Mouse (Mus musculus) skeletal muscle tissue, adult 2 months (tissue): Measurements from ENCODE around the gene Znfx1.

Experiments
- DNase-seq: peaks from one replicate; pipeline ENCODE4 v3.0.0-alpha.2; 2012; ENCODE audit warnings: low read depth, low spot score

Gene Znfx1

GRCm38 (mm10) chr2:167062965-167063880, at the start of gene Znfx1:
TSS of gene Znfx1 (minus strand) at chr2:167063015.
- peak; percentile 96 for DNase-seq

DNA sequence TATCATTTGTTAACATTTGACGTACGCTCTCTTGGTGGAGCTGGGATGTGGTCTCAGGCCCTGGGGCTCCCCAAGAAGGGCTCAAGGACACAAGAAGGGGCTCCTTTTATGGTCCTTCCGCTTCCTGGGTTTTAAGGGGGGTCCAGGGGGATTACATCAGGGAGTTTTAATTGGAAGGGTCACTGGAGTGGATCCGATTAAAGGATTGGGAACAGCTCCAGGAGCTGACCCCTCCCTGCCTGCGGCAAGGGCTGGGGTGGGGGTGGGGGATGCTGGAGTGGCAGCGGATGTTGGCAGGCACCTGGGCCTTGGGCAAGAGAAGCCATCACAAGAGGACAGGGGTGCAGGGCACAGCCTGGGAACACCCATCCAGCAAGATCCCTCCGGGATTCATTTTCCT, 49.4 kb upstream of the Znfx1 start:
- no peak for DNase-seq

- DNase-seq, result no peak
Measured at GRCm38 (mm10) chr2:167109506-167109905, 46.7 kb upstream of the Znfx1 start.

DNA sequence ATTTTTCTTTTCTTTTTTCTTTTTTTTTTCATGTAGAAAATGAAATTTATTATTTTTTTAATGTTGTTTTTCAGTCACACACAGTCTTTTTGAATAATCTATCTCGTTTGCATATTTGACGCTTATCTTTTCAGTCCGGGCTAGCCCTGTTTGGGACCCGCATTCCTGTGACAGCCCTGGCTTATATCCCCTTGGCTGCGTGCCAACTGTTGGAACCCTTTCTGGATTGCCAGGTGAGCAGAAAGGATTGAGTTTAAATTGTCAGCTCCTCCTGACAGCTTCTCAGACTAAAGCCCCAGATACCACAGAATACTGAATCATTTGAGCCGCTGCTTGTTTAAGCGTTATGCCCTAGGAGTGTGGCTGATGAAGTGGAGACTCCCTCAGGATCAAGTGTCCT, 40.7 kb upstream of the Znfx1 start:
- no peak for DNase-seq

DNA sequence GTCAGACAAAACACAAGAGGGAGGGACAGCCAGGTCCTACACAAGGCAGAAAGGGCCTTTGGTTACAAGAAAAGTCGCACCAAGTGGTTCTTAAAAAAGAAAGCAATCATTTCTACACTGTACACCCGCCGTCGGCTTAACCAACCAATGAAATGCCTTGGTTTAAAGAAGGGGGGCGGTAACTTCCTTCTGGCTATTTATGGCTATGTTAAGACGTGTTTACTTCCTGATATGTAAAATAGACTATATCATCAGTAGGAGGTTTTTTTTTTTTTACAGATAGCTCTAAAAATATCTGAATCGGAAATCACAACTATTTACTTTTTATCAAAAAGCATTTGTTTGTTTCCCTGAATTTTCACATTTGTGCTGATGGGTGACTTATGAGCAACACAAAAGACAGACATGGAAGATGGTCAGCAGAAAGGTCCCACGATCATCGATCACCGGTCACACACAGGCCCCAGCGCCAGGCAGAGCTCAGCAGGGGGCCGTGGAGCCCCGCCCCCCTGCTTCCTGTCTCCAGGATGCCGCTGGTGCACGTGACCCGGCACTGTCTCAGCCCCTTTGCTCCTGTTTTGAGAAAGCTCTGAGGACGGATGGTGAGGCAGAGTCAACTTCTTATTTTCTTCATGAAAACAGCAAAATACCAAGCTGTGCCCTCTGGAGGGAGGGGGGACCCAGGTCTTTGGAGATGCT, 39.1 kb upstream of the Znfx1 start:
- no peak for DNase-seq

GRCm38 (mm10) chr2:167094688-167095087, 31.9 kb upstream of the Znfx1 start:
- no peak for DNase-seq

DNA sequence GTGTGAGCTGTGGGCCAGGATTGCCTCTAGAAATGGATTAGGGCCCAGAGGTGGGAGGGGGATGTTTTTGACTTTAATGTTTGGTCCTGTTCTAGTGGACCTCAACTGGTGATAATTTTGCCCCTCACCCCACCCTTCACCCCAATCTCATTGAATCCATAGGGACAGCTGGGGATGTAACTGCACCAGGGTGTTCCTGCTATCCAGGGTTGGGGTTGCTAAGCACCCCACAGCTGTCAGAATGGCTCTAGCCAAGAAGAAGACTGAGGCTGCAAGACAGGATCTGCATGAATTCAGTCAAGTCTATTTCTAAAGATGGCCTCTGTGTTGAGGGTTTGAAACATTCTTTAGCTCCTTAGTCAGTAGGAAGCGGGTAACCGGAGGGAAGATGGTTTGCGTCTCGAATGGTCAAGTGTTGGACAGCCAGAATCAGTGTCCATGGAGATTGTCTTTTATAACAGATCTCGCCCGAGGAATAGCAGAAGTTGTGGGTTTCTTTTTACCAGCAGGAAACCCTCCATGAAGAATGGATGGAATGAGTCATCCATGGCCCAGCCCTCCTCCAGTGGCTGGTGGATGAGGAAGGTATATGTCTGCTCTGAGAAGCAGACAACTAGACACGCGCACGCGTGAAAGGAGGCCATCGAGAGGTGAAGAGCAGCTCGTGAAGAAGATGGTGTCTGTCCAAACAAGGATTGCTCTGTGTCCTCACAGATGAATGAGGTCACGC, 30.5 kb upstream of the Znfx1 start:
- peak; percentile 30 for DNase-seq

GRCm38 (mm10) chr2:167090271-167090670, 27.5 kb upstream of the Znfx1 start:
- no peak for DNase-seq

DNA sequence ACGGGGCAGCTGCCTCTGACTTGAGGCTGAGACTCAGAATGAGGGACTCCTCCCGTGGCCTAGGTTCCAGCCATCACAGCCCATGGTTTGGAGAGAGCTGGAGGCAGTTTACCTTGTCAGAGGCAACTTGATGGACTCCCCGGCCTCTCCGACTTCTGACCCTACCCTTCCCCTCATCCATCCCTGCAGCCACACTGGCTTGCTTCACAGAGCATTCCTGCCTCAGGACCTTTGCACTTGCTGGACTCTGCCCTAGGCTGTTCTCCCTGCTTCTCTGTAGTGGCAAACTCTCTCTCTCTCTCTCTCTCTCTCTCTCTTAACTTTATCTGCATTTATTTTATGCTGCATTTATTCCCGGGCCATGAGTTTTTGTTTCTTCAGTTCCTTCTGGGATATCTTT, 24.0 kb upstream of the Znfx1 start:
- no peak for DNase-seq

- no peak for DNase-seq
Measured at GRCm38 (mm10) chr2:167086092-167086491, 23.3 kb upstream of the Znfx1 start.

DNA sequence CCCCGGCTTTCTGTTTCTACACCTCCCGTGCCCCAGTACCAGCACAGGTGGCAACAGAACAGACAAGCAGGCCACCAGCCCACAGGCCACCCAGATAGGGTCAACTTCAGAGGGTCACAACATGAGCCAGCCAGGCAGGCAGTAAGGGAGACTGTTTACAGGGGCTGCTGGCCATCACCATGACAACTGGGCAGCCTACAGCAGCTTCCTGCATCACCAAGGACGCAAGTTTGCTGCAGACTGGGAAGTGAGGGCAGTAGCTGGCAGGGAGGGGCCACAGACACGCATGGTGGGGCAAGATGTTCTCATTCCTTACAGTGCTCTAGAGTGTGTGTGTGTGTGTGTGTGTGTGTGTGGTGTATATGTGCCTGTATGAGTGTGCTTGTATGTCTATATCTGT, 18.8 kb upstream of the Znfx1 start:
- DNase-seq, result no peak

DNA sequence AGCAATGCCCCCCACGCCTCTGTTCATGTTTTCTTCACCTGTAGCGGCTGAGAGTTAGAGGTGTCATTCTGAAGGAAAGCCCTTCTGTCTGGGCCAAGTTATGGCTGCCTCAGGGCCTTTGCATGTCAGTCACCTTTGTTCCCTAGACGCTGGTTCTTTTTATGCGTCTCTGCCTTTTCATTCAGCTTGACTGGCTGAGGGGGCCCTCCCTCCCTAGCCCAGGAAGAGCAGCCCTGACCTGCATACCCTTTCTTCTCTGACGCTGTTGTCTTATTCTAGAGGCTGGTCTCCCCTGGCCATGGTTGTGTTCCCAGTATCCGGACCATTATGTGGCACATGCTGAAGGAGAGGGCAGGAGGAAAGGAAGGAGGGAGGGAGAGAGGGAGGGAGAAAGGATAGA, 18.3 kb upstream of the Znfx1 start:
- no peak for DNase-seq

DNA sequence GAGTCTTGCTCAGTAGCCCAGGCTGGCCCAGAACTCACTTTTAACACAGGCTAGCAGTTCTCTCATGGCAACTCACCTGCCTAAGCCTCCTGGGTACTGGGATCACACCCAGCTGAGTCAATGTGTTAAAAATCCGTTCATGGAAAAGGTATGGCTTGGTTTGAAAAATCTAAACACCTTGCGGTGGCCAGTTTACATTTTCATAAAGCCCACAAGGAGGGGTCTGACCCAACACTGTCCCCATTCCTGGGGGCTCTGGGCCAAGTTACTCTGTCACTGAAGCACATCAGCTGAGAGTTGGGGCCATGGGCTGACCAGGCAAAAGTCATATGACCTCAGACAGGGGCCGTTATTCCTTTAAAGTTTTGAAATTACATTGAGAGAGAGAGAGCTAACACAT, 17.6 kb upstream of the Znfx1 start:
- DNase-seq, result no peak

- DNase-seq, result peak; percentile 79
Measured at GRCm38 (mm10) chr2:167079535-167080257, 16.9 kb upstream of the Znfx1 start.

GRCm38 (mm10) chr2:167078931-167079495, 16.2 kb upstream of the Znfx1 start:
- DNase-seq, result peak; percentile 53

DNA sequence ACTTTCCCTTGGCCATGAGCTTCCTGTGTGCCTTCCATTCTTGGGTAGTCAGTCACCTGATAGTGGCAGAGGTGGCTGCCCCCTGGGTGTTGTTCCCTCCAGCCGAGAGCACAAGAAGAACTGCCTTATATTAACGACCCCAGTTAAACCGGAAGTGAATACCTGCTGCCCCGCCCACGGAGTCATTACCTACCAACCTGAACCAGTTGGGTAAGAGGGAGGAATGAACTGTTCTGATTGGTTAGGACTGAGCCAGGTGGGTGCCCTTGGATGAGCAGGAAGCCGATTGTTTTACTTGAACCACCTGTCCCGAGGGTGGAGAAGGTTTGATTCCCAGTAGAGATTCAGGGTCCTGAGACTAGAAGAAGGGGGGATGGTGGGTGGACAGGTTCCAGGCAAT, 15.7 kb upstream of the Znfx1 start:
- no peak for DNase-seq

DNA sequence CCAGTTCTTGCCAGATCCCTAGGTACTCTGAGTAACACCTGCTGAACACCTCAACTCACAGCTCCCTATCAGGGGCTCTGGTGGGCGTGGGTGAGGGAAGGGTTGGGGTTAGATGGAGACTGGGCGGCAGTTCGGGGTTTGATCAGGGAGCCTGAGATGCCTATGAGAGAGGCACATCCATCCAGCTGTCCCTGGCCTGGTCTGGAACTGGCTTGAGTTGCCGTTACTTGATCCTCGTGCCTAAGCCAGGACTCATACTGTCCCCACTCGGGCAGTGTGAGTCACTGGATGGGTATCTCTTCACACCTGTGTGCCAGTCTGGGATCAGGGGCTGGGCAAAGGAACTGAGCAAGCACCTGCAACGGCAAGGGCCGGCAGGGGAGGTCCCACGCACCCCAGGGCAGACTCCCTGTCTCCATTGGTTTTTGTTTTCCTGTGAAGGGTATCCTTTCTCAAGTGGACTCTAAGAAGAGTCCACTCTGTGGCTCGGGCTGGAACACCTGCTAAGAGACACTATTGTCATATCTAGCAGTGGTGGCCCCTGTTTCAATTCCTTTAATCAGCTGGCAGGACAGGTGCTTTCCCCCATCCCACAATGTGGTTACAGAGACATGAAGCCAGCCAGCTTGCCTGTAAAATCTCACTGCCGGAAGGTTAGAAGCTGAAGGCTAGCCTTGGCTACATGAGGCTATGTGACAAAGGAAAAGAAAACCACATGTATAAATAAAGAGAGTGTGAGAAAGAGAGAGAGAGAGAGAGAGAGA, 14.6 kb upstream of the Znfx1 start:
- DNase-seq, result peak; percentile 65

GRCm38 (mm10) chr2:167076759-167077158, 13.9 kb upstream of the Znfx1 start:
- no peak for DNase-seq

DNA sequence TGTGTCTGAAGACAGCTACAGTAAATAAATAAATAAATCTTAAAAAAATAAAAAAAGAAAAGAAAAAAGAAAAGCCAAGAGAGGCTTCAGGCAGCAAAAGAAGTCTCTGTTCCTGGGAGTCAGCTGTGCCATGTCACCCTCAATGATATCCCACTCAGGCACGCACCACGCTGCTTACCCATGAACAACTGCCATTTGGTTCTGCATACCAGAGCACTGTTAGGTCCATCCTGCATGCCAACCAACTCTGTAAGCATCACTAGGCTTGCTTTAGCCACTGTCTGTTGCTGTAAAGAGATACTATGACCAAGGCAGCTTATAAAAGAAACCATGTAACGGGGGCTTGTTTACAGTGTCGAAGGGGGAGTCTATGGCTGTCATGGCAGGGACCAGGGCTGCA, 13.5 kb upstream of the Znfx1 start:
- no peak for DNase-seq

DNA sequence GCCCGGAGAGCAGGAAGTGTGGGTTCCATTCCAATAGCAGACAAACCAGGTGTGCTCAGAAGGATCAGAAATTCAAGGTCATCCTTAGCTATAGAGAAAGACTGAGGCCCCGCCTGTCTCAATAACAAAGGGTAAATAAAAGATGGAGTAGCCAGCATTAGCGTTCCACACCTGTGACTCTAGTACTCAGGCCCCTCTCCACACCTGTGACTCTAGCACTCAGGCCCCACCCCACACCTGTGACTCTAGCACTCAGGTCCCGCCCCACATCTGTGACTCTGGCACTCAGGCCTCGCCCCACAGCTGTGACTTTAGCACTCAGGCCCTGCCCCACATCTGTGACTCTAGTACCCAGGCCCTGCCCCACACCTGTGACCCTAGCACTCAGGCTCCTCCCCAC, 11.8 kb upstream of the Znfx1 start:
- DNase-seq, result no peak
